Mouse (Mus musculus) frontal cortex, postnatal 36 days (tissue): ENCODE measurements at regions not wholly inside any gene's neighbourhood (a gene's known extent, or its start where the extent isn't known, plus 50 kb on each side); places are given as distances from the start of the nearest gene placed in this dataset.

Source experiments
- DNase-seq, 2 experiments: peaks; one replicate each; pipeline ENCODE4 v3.0.0; 2022; ENCODE audit warnings: low spot score in 2 of 2

DNA sequence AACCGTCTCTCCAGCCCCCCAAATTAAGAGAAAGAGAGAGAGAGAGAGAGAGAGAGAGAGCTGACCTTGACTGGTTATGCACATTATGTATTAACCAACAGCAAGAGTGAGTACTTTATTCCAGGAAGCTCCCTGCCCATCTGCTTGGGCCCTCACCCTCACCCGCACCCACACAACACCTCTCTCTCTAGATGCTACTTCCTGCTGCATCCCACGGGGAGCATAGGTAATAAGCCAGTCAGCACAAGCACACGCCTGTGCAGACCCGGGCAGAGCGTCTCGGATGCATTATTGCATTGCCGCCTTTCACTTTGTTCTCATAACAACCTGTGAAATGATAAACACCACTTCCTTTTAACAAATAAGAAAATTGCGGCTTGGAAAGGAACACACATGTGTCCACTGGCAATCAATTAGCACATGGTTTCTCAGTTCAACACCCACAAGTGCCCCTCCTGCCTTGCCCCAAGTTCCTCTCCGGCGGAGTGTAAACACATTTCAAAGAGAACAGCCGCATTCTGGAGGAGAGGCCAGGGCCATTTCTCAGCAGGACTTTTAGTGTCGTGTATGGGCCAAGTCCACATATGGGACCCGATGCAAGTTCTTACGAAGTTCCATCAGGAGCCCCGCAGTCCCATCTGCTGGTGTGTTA is 211.7 kb downstream of the Setd4 start:
- DNase-seq, result no peak

DNA sequence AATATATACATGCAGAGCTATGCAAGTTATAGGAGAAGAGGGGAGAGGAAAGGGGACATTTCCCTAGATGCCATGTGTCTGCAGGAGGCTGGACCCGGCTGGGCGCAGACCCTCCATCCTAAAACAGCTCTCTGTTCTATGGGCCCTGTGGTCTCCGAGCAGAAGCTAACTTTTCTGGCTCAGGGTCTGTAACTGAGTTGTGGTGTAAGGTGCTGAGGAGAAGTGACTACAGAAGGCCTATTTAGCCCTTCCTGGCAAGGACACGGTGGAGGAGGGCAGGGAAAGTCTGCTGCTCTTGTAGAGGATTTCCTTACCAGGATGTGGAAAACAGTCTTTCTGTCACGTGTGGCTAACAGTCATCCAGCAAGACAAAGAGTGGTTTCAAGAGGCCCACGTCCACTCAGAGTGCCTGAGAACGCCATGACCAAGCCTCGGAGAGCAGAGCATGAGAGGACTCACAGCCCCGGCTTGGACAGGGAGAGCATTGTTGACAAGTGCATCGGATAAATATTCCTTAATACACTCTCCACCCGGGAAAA is 216.2 kb downstream of the Setd4 start:
- no peak for DNase-seq

DNA sequence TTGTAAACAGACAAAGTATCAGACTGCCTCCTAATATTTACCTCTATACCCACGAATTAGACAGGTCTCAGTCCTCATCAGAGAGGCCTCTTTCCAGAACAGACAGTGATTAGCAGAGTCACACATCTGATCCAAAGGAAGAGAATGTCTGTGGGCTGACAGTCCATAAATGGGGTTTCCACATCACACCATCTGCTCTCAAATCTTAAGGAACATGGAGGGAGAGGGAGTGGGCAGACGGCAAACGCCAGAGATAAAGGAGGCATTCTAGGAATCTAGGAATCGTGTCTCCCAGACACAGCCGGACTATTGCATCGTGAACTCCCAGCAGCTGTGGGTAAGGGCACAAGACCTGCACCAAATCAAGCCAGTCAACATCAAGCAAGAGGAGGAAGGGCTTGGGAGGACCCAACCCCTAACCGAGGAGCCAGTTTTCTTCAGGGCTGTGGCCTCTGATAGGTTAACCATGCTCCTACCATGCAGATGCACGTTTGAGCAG is 219.8 kb downstream of the Setd4 start:
- DNase-seq, result peak; percentile 34 to 40

DNA sequence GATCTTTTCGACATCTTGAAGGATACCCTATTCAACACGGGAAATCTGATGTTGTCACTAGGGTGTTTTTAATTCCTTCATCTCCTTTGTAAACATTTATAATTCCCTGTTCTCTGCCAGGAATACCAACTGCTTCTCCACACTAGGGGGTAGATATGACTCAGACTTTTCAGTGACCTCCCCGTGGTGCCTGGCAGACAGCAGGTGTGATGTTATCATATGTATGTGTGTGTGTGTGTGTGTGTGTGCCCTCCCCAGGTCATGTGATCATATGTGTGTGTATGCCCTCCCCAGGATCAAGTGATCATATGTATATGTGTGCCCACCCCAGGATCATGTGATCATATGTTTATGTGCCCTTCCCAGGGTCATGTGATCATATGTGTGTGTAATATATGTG is 220.9 kb downstream of the Setd4 start:
- no peak for DNase-seq

DNA sequence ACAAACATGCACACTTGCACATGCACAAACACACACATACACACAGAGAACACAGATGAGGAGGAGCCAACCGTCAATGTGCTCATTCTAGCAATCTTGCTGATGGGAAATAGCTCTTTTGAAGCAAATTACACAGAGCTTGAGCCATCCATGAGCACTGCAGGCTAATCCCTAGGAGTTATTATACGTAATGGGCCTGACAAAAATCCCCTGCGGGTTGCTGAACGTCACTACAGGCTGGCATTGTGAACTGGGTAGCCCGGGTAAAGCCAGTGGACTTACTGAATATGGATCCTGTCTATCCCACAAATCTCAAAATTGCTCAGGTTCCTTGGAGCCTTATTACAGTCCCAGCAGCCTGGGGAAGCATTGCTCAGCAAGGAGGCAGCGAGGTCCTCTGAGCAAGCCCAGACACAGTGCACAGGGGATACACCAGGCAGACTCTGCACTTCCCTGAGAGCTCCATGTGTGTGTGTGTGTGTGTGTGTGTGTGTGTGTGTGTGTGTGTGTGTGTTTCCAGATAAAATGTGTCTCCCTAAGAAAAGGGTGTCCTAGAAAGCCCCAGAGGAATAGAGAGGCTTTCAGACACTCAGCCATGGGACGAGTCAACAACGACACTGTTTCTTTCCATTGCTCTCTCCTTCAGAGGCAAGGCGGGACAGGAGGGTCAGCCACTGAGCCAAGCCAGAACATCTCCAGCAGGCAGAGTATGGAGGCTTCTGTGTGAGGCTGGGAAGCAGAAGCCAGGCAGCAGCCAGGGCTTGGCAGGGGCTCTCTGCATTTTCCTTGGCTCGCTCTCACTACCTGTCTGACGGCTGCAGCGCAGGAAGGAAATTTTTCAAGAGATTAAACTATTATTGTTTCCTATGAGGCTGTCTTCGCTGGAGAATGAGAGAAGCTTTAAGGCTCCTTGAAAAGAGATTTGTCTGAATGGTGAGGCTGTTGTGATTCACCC is 222.9 kb downstream of the Setd4 start:
- no peak for DNase-seq

DNA sequence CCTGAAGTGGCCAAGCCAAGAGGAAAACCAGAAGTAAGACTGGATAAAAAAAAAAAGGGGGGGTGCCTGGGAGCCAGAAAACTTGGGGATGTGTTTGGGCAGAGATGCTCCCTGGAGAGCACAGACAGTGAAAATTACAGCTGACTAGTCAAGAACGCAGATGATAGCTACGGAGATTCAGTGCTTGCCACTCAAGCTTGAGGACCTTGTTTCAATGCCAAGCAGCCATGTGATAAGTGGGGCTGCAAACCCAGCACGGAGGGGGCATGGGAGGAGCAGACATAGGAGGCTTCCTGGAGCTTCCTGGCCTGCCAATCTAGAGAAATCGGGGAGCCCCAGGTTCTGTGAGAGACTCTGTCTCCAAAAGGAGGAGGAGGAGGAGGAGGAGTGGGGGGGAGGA is 223.7 kb downstream of the Setd4 start:
- no peak for DNase-seq

DNA sequence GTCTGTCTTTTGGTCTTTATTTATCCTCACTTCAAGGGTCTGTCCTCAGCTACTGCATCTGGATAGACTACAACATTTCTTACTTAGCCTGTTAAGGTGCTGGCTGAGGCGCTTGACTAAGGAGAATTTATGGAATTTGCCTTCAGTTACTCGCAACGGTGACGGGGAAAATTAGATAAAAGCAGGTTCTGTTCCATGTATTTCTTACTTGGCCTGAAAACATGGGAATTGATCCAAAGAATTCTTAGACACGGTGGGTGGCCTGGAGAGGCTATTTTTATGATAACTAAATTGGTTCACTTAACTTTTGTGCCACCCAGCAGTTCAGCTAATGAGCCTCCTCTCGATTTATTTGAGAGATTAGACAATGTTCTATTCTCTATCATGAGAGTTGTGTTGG is 224.3 kb downstream of the Setd4 start:
- peak in 1 of 2 experiments; percentile 33 for DNase-seq

DNA sequence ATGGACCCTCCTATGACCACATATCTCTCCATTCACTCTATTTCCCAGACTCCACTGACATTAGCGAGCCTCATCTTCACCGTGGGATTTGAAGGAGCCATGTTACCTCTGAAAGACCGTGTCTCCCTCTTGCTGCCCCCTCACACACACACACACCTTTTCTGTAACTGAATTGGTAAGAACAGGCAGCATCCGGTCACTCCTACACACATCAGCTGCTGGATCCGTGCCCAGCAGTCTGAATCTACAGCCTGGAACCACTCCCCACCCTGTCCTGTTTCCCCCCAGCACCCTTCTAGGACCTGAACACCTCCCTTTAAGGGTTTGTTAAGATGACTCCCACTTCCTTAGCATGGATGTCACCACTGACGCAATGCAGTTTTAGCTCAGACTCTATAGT is 229.2 kb downstream of the Setd4 start:
- peak in 1 of 2 experiments; percentile 13 for DNase-seq

DNA sequence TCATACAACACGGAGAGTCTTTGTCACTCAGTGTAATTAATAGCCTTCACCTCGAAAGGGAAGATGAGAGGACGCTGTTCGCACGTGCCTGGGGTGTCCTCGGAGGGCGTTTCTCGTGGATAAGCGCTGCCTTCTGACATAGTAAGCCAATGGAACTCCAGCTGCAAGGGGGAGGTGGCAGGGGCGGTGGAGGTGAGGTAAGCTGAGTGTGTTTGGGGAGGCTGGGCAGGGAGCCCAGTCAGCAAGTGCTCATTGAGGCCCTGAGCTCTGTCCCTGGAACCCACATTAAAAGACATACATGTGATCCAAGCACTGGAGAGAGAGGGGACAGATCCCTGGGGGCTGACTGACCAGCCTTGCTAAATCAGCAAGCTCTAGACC is 234.1 kb downstream of the Setd4 start:
- peak in 1 of 2 experiments; percentile 10 for DNase-seq

DNA sequence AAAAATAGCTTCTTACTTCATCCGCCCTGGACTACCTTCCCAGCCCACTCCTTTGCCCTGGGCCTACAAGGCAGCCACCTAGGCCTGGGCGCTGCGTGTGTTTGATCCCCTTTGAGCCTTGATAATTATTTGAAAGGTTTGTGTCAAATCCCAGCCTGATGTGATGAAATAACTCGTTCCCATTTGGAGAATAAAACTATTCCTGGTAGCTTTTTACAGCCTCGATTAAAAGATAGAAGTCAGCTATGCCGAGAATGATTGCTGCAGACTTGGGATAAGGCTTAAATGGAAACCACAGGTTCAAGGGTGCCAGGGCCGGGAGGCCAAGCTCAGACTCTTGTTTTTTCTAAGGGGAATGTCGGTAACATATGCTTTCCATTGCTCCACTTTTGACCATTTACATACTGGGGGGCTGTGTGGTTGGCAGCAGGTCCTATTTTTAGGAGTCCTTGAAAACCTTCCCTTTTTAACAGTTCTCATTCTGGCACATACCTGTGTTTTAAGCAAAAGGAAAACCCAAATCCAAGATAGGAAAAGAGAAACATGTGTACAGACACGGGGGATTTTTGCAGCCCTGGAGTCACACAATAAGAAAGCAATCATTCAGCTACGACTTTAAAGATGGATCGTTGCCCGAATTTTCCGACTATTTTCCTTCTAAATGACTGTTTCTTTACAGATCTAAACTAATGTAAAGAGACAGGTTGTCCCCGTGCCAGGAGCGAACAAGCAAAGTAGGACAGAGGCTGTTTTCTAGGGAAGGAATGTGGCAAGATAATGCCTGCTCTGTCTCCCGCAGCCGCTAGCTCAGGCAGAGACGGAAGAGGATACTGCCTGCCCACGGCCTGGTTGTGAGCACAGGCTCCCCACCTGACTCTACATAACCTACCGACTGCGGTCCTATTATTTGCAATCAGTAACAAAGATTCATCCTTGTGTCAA is 234.8 kb downstream of the Setd4 start:
- peak; percentile 38 to 63 for DNase-seq

DNA sequence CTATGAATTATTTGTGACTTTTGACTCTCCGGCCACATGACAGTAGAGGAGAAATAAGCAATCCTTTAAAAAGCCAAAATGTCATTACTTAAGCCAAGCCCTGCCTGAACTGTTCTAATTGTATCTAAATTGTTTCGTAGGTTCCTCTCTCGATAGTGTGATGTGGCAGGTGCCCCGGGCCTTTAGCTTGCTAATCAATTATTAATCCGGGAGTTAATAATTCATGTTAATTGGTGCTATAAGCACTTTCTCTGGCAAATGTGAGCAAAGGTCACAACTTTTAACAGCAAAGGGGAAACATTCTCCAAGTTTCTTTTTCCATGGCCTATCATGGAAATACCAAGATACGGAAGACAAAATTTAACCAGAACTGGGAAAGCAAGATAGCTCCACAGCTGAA is 235.9 kb downstream of the Setd4 start:
- DNase-seq, result no peak

DNA sequence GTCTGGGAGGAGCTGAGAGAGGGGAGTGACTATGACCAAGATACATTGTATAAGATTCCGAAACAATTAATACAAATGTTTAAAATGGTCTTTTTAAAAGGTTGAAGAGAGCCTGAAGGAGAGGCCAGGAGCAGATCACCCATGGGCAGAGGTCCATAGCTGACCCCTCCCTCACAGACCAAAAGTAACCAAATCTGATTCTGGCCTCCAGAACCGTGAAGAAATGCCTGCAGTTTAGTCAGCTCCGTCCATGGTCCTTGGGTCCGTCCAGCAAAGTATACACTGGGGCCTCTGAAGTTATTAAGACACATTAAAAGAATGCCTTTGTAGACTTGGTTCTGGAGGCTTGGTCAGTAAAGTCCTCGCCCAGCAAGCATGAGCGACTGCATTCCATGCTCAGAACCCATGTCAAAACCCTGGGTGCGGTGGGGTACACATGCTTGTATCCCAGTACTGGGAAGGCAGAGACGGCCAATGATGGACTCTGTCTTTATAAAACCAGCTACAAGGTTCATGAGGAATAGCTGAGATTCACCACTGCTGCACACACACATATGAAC is 236.5 kb downstream of the Setd4 start:
- DNase-seq, result no peak

DNA sequence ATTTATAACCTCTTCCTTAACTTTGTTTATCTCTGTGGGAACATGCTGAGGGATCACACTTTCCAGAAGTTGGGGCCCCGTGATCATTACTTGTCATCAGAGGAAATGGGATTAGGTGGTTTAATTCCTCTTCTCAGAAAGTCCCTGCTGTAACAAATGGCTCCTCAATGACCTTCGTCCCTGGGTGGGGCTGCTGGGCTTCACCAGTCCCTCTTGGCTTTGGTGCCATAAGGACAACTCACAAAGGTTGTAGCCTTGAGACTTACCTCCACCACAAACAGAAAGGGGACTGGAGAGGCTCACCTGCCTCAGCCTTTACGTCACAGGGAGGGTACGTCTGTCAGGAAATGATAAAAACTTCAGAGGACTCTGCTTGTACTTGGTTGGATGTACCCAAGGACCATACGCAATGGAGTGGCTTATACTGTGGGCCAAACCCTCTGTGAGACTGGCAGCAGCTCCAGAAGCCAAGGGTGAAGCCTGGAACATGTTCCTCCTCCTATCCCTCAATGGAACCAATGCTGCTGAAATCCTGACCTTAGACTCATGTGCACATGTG is 237.4 kb downstream of the Setd4 start:
- no peak for DNase-seq

DNA sequence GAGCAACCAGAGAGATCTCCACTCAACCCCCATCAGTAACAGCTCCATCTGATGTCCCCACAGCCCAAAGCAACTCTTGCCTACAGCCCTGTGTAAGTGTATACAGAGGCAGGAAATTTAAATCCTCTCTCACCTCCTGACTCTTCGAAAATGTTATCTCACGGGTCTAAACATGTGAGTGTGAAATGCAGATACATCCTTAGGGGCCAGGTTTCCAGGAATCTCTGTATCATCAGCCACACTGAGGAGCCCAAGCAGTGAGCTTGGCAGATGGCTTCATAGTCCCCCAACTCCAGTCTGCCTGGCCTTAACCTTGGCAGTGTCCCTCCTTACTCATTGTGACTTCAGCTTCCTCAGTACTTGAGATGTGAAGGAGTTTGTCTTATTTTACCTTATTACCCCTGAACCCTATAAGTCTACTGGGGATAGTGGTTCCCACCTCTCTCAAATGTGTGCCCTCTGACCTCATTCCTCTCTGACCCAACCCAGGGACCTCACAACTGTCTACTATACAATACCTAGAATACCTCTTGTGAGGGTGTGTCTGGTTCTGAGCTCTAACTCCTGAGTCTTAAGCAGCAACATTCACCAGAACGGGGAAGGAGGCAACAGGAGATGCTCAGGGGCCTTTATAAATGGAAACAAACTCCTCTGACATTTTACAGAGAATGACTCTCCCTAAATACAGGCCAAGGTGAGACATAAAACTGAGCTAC is 238.5 kb downstream of the Setd4 start:
- DNase-seq, result no peak

DNA sequence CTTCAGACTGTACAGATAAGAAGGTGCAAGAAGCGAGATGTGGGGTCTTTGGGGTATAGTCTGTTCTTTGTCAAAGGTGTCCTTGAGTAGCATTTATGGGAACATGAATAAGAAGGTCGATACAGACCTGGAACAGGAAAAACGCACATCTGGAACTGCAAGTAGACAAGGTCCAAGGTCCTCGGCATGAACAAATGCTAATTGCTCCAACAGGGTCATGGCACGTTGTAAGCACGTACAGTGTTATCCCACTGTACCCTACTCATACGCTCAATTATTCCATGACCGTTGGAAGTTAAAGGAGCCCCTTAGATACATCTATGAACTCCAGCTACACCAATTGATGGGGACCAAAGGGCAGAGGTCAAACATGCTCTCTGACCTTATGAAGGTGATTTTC is 244.1 kb downstream of the Setd4 start:
- DNase-seq, result no peak

DNA sequence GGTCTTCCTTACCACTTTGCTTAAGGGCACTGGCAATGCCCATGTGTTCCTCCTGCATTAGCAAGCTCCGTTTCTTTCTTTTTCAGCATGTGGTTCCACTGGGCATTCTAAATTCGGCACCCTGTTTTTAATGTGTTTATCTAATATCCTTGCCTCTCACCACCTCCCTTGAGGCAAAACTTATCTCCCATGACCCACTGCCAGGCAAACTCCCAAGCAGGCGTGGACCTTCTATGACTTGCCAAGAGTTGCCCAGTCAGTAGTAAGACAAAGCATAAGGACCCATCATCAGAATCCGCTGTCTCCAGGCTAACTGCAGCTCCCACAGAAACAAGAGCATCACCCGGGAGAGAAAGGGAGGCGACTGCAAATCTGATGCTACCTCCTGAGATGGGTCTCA is 245.2 kb downstream of the Setd4 start:
- DNase-seq, result no peak

DNA sequence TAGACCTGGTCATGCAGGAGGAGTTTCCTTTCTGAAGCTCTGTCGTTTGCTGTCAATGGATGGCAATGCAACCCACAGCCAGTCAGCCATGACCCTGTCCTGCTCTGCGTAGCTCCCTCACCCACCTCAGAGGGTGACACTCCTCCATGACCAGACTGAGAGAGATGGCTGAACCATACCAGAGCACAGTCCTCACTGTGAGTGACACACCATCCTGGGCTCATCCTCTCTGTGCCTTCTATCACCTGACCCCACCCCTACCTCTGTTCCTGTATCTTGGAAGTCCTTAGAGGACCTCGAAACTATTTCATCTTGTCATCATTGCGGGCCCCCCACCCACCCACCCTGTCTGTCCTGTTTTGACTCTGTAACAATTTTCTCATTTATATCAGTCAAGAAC is 245.7 kb downstream of the Setd4 start:
- no peak for DNase-seq

DNA sequence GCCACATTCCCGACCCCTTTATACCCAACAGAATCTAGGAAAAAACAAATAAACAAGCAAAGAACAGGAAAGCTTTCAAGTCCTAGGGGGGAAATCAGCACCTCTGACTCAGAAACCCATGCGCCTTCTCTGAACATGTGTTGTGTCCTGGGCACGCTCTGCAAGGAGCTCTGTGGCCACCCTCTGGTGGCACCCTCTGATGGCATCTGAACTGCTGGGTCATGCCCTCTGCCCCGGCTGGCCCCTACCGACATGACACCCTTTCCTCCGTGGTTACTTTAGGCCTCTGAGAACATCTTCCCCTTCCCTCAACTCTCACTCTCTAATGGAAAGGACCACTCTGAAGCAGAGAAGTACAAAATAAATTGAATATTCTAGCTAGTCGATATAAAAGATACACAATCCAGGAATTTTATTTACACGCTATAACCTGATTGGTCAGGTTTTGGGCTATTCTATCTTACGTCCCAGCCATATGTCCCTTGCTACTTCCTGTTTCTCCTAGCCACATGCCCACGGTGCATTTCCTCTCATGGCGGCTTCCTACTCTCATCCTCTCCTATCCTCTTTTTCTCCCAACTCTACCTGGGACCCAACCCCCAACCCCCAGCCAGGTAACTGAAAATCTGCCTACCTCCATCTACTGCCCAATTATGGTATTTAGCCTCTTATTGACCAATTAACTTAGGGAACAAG is 248.5 kb downstream of the Setd4 start:
- DNase-seq, result no peak

DNA sequence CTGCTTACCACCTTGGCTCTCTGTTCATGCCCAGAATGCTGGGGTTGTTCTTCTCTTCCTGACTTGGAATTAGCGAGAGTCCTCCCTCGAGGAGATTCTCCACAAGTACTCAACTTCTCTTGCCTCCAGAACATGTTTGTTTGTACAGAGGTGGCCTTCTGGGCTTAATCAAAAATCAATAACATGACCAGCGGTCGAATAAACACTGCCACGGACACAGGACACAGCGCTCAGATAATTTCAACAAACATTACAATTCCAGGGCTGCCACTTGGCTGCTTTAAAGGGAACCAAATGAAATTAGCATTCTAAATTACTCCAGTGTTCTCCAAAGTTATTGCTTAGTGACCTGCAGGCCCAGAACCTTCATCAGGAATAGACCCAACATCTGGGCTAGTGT is 249.9 kb downstream of the Setd4 start:
- DNase-seq, result no peak

DNA sequence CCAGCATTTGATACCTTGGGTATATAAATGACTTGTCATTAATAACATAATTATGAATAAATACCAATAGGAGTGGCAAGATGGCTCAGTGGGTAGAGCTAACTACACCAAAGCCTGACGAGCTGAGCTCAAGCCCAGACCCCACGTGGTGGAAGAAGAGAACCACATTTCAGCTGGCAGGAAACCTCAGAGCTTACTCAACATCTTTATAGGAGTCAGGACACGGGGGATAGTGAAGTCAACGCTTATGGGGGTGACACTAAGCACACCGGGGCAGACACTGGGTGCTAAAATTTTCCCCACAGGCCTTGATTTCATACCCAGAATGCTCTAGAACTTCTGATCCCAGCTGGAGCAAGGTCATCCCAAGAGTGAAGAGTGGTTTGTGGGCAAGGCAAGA is 259.3 kb downstream of the Setd4 start:
- DNase-seq, result no peak
